Mouse (Mus musculus) lung, embryonic 14.5 days (tissue): ENCODE data around the gene Cntn4. TPM values are rescaled to one million over a fixed set of nuclear protein-coding genes. Genes with fewer than 3 reads are reported as not detected.

Experiments used
- ATAC-seq: fragments of 200-750 bp; cut with Nextera tagmentation; 2 replicates; pipeline ENCODE4 v1.8.0; 2017; ENCODE audit warnings: mild to moderate bottlenecking, moderate TSS enrichment, moderate library complexity; ENCODE audit not compliant: insufficient read depth
- DNase-seq: peaks from one replicate; pipeline ENCODE4 v3.0.0-alpha.2; 2015
- H3K27ac ChIP-seq: fragments of 300-500 bp; sonication (generic); 2 replicates; pipeline ENCODE4 v1.5.1; 2014; ENCODE audit warnings: low read depth, mild to moderate bottlenecking, moderate library complexity
- H3K27me3 ChIP-seq: fragments of 300-500 bp; sonication (generic); 2 replicates; pipeline ENCODE4 v1.6.1; 2014; ENCODE audit warnings: low read length, control low read depth; ENCODE audit not compliant: insufficient read depth
- H3K36me3 ChIP-seq: fragments of 300-500 bp; sonication (generic); 2 replicates; pipeline ENCODE4 v1.6.1; 2014; ENCODE audit warnings: control low read depth; ENCODE audit not compliant: insufficient read depth
- H3K4me1 ChIP-seq: fragments of 300-500 bp; sonication (generic); 2 replicates; pipeline ENCODE4 v1.6.1; 2014; ENCODE audit warnings: antibody characterized with exemption, control low read depth; ENCODE audit not compliant: insufficient read depth
- H3K4me2 ChIP-seq: fragments of 300-500 bp; sonication (generic); 2 replicates; pipeline ENCODE4 v1.6.1; 2014; ENCODE audit warnings: mild to moderate bottlenecking
- H3K4me3 ChIP-seq: fragments of 300-500 bp; sonication (generic); 2 replicates; pipeline ENCODE4 v1.5.1; 2014; ENCODE audit warnings: low read depth, low read length
- H3K9ac ChIP-seq: fragments of 300-500 bp; sonication (generic); 2 replicates; pipeline ENCODE4 v1.6.1; 2014
- H3K9me3 ChIP-seq: fragments of 300-500 bp; sonication (generic); 2 replicates; pipeline ENCODE4 v1.6.1; 2016; ENCODE audit warnings: low read depth, low read length, control low read depth
- CTCF ChIP-seq: IDR thresholded peaks from 2 replicates; pipeline ENCODE4 v1.5.1; 2016; ENCODE audit warnings: antibody characterized with exemption, low read depth
- WGBS: fragments of 180-500 bp; shearing (Covaris S2); extraction: QIAGEN DNeasy Blood & Tissue Kit; methylation state at CpG from one replicate; pipeline ENCODE4 v1.1.7; 2014; 5-methylcytosine and 5-hydroxymethylcytosine counted together
- polyA plus RNA-seq: library from polyadenylated mRNA; unstranded; fragments of >200 nt; fragmentation: Nextera tagmentation; extraction: Ambion mirVana; gene quantifications from 2 replicates; pipeline ENCODE4 v1.2.1, GENCODE M21; 2014

The Cntn4 gene
- polyA plus RNA-seq, 1 experiment from 2014 or later, result 3.1 TPM

GRCm38 (mm10) chr6:106643026-106643425 lies 965.6 kb downstream of the Cntn4 start:
- Histone ChIP-seq H3K36me3 (no peaks in the 10 kb centered on the region), H3K27me3 (no peaks in the 10 kb centered on the region), H3K4me2 (no peak overlapping the region), H3K9ac (no peak overlapping the region), H3K4me1 (no peaks in the 10 kb centered on the region), H3K4me3 (no peak overlapping the region), H3K9me3 (no peaks in the 10 kb centered on the region), H3K27ac (no peak overlapping the region)
- no peak; the same call in 1 of the 2 replicates for ATAC-seq
- whole genome bisulfite sequencing, result 70% methylated on average over 3 of the region's 3 CpGs
- no peak for TF ChIP-seq CTCF
- DNase-seq, result peak; percentile 38

DNA sequence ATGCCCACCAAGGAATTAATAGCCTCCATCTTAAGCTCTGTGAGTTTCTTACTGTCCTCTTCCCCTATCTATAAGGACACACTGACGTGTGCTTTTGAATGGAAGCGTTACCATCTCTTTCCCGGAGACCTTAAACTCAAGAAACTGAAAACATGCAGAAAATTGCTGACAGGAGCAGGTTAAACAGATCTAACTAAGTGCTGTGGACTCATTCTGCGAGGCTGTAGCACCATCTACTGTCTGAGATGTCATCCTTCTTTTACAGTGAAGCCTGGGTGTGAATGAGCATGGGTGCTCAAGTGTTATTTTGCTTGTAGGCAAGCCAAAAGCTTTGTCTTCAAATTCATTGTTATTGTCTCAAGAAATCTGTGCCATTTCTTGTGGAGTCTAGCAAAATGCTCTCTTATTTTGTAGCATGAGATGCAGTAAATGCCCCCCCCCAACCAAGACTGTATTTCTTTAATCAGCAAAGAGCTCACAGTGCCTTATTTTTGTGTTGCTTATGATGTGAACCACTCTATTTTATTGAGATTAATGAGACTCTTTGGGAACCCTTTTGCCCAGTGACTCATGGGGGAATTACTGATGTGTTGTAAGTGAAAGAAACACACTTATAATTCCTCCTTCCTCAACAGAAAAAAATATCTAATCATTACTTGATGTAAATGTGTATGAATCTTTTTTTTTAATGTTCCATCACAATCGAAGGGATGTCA lies 968.2 kb downstream of the Cntn4 start:
- Histone ChIP-seq H3K9me3 (no peaks in the 10 kb centered on the region), H3K4me1 (no peaks in the 10 kb centered on the region), H3K4me2 (0 out of 2 replicates have a peak overlapping the region, but pooled peaks have one; percentile 12), H3K9ac (no peak overlapping the region), H3K36me3 (no peaks in the 10 kb centered on the region), H3K4me3 (no peak overlapping the region), H3K27me3 (no peaks in the 10 kb centered on the region), H3K27ac (no peak overlapping the region)
- DNase-seq (peak; percentile 84), ATAC-seq (peak; percentile 79)
- TF ChIP-seq CTCF, result peak; percentile 76
- 25% methylated on average over 5 of the region's 5 CpGs for WGBS

DNA sequence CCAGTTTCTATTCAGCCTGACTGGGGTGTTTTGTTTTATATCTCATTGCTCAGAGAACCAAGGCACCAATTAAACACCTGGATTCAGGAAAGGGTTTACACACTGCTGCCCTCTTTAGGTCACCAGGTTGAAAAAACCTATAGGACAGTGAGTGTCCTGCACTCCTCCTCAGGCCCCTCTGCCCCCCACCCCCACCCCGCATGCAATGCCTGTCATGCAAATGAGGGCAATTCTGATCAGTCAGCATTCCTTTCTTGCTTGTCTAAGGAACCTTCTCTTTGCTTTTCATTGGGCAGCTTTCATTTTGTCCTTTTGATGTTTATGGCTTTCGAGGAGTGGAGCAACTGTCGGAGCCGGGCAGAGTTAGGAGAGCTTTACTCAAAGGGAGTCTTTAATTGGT lies 969.5 kb downstream of the Cntn4 start:
- H3K36me3 ChIP-seq, result no peaks in the 10 kb centered on the region
- no peaks in the 10 kb centered on the region for H3K4me1 ChIP-seq
- DNase-seq (no peak), ATAC-seq (no peak)
- no peak overlapping the region for H3K9ac ChIP-seq
- H3K4me3 ChIP-seq, result no peak overlapping the region
- WGBS, result 39% methylated on average over 4 of the region's 4 CpGs
- H3K9me3 ChIP-seq, result no peaks in the 10 kb centered on the region
- no peaks in the 10 kb centered on the region for H3K27me3 ChIP-seq
- no peak overlapping the region for H3K4me2 ChIP-seq
- no peak for TF ChIP-seq CTCF
- H3K27ac ChIP-seq, result no peak overlapping the region

- no peak overlapping the region for H3K9ac ChIP-seq
- H3K4me3 ChIP-seq, result no peak overlapping the region
- H3K36me3 ChIP-seq, result no peaks in the 10 kb centered on the region
- no peaks in the 10 kb centered on the region for H3K9me3 ChIP-seq
- WGBS, result 40% methylated on average over 6 of the region's 6 CpGs
- no peaks in the 10 kb centered on the region for H3K4me1 ChIP-seq
- no peaks in the 10 kb centered on the region for H3K27me3 ChIP-seq
- H3K4me2 ChIP-seq, result no peak overlapping the region
- peak; percentile 47 for ATAC-seq
- no peak overlapping the region for H3K27ac ChIP-seq
- peak; percentile 65 for TF ChIP-seq CTCF
- peak; percentile 59 for DNase-seq
These were observed 986.6 kb downstream of the Cntn4 start for GRCm38 (mm10) chr6:106663780-106664651.

DNA sequence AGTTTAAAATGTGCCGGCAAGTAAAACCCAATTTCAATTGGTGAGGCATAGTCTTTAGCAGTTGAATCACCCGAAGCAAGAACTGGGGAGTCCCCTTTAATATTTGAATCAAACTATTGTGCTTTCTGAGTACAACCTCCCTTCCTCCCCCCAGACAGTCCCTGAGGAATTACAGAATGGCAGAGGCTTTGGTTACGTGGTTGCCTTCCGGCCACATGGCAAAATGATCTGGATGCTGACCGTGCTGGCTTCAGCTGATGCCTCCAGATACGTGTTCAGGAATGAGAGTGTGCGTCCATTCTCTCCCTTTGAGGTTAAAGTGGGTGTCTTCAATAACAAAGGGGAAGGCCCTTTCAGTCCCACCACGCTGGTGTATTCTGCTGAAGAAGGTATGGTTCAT lies 998.1 kb downstream of the Cntn4 start:
- Histone ChIP-seq H3K4me3 (no peak overlapping the region), H3K9ac (no peak overlapping the region), H3K27me3 (no peaks in the 10 kb centered on the region), H3K36me3 (no peaks in the 10 kb centered on the region), H3K4me1 (no peaks in the 10 kb centered on the region), H3K4me2 (no peak overlapping the region), H3K9me3 (no peaks in the 10 kb centered on the region), H3K27ac (no peak overlapping the region)
- DNase-seq (no peak), ATAC-seq (no peak)
- WGBS, result 82% methylated on average over 8 of the region's 8 CpGs
- no peak for TF ChIP-seq CTCF

DNA sequence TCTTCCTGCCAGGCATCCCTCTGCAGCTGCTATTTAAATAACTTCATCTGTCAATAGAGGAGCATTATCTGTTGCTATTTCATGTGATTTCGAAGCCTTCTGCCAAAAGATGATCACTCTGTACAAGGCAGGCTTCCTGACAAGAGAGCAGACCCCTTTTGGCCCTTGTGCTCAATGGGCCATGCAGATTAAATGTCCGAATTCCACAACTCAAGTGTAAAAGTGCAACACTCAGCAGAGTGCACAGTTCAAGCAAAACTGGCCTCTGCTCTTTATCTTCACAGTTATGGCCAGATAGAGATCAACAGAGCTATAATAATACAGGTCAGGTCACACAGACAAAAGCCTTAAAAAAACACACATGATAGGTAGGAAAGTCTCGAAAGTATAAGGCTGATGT lies 1024.5 kb downstream of the Cntn4 start:
- Histone ChIP-seq H3K36me3 (no peaks in the 10 kb centered on the region), H3K9me3 (no peaks in the 10 kb centered on the region), H3K27ac (no peak overlapping the region), H3K4me2 (no peak overlapping the region), H3K27me3 (no peaks in the 10 kb centered on the region), H3K4me1 (no peaks in the 10 kb centered on the region), H3K4me3 (no peak overlapping the region), H3K9ac (no peak overlapping the region)
- 55% methylated on average over 3 of the region's 3 CpGs for WGBS
- ATAC-seq (no peak), DNase-seq (no peak)
- no peak for TF ChIP-seq CTCF

DNA sequence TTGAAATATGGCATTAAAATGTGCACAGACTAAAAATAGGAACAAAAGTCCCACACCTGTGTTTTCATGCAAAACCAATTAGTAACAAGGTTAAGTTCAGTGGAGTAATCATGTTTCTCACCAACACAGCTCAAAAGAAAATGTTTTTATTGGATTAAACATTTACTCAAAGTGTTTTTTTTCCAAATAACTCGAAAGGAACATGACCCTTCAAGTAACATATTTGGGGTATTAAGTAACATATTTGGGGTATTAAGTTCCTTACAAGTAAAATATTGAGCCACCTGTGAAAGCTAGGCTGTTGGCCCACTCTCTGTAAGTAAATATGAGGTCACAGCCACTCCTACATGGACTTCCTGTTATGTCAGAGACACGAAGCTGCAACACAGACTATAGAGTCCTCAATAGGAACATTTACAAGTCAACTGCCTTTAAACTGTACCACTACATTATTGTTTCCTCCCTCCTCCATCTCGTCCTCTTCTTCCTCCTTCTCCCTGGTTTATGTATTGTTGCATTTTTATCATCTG lies 1028.1 kb downstream of the Cntn4 start:
- no peaks in the 10 kb centered on the region for H3K9me3 ChIP-seq
- no peak overlapping the region for H3K4me3 ChIP-seq
- no peak overlapping the region for H3K27ac ChIP-seq
- H3K4me2 ChIP-seq, result no peak overlapping the region
- DNase-seq, result no peak
- no peak for ATAC-seq
- TF ChIP-seq CTCF, result no peak
- no peaks in the 10 kb centered on the region for H3K4me1 ChIP-seq
- H3K36me3 ChIP-seq, result no peaks in the 10 kb centered on the region
- no peaks in the 10 kb centered on the region for H3K27me3 ChIP-seq
- no peak overlapping the region for H3K9ac ChIP-seq
- 45% methylated on average over 3 of the region's 3 CpGs for WGBS
